Mouse (Mus musculus) forebrain, embryonic 16.5 days (tissue): Measurements from ENCODE around the gene Gde1. TPM values are rescaled to one million over a fixed set of nuclear protein-coding genes. Genes with fewer than 3 reads are reported as not detected.
A peak's percentile ranks its signal among the peaks of the same experiment; 100 is the strongest.

ENCODE experiments used
- ATAC-seq: fragments of 200-750 bp; cut with Nextera tagmentation; 2 replicates; pipeline ENCODE4 v1.8.0; 2017; ENCODE audit warnings: mild to moderate bottlenecking, moderate library complexity
- H3K27ac ChIP-seq: fragments of 300-500 bp; sonication (generic); 2 replicates; pipeline ENCODE4 v1.5.1; 2014; ENCODE audit warnings: low read length, control low read depth
- H3K27me3 ChIP-seq: fragments of 300-500 bp; sonication (generic); replicated peaks from 2 replicates; pipeline ENCODE4 v1.6.1; 2014; ENCODE audit warnings: low read length; ENCODE audit not compliant: control insufficient read depth, insufficient read depth
- H3K36me3 ChIP-seq: fragments of 300-500 bp; sonication (generic); 2 replicates; pipeline ENCODE4 v1.6.1; 2014; ENCODE audit not compliant: control insufficient read depth, insufficient read depth
- H3K4me1 ChIP-seq: fragments of 300-500 bp; sonication (generic); replicated peaks from 2 replicates; pipeline ENCODE4 v1.6.1; 2014; ENCODE audit warnings: low read length; ENCODE audit not compliant: control insufficient read depth, insufficient read depth
- H3K4me2 ChIP-seq: fragments of 300-500 bp; sonication (generic); 2 replicates; pipeline ENCODE4 v1.6.1; 2014; ENCODE audit warnings: mild to moderate bottlenecking, low read length, control low read depth
- H3K4me3 ChIP-seq: fragments of 300-500 bp; sonication (generic); replicated peaks from 2 replicates; pipeline ENCODE4 v1.5.1; 2014; ENCODE audit warnings: mild to moderate bottlenecking, low read length, control low read depth
- H3K9ac ChIP-seq: fragments of 300-500 bp; sonication (generic); replicated peaks from 2 replicates; pipeline ENCODE4 v1.6.1; 2014; ENCODE audit warnings: low read depth, low read length, control low read depth
- H3K9me3 ChIP-seq: fragments of 300-500 bp; sonication (generic); 2 replicates; pipeline ENCODE4 v1.6.1; 2016; ENCODE audit warnings: low read length; ENCODE audit not compliant: control insufficient read depth
- WGBS: fragments of 180-500 bp; shearing (Covaris S2); extraction: QIAGEN DNeasy Blood & Tissue Kit; methylation state at CpG from one replicate; pipeline ENCODE4 v1.1.7; 2014; 5-methylcytosine and 5-hydroxymethylcytosine counted together
- polyA plus RNA-seq: library from polyadenylated mRNA; unstranded; fragments of >200 nt; fragmentation: Nextera tagmentation; extraction: Ambion mirVana; gene quantifications from 2 replicates; pipeline ENCODE4 v1.2.1, GENCODE M21; 2015

Gde1 gene
- polyA plus RNA-seq, 1 experiment from 2014 or later: 174 TPM

DNA sequence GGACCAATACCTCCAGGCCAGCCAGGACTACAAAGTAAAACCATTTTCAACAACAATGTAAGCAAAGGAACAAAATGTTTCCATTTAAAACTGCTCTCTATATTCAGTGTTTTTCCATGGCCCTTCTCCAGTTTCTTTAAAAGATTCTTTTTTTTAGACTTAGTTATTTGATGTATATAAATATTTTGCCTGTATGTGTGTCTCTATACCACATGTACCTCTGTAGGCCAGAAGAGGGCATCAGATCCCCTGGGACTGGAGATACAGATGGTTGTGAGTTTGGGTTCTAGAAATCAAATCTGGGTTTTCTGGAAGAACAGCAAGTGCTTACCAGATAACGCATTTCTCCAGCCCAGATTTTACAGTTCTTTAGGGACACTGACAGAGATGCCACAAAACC, 33.2 kb upstream of the Gde1 start:
- ATAC-seq: no peak
- 68% methylated on average over 1 of the region's 1 CpGs for WGBS
- H3K4me3 ChIP-seq: no peak overlapping the region

DNA sequence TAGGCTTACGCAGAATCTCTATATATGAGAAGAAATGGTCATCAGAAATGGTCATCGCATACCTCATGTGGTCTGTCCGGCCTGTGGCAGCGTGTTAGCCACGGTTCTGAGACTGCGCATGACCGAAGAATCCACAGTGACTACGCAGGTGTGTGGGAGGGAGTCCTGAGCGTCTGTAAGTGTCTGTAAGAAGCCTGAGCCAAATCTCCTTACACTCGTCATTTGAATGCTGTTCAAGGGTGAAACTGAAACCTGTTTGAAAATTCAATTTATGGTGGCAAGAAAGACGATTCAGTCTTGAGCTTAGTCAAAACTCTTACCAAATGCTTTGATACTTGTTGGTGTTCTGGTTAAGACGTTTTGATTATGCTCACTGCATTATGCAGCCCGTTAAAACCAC, 27.6 kb upstream of the Gde1 start:
- H3K9me3 ChIP-seq: no peaks in the 10 kb centered on the region
- no peak overlapping the region for H3K27ac ChIP-seq
- 87% methylated on average over 13 of the region's 13 CpGs for WGBS
- ATAC-seq: no peak
- no peaks in the 10 kb centered on the region for H3K27me3 ChIP-seq
- no peak overlapping the region for H3K9ac ChIP-seq
- peaks cover 25% of the 10 kb centered on the region for H3K36me3 ChIP-seq
- no peak overlapping the region for H3K4me3 ChIP-seq
- H3K4me2 ChIP-seq: no peak overlapping the region
- no peaks in the 10 kb centered on the region for H3K4me1 ChIP-seq

More for the DNA sequence above, 33.2 kb upstream of the Gde1 start:
- no peak overlapping the region for H3K4me2 ChIP-seq
- no peaks in the 10 kb centered on the region for H3K27me3 ChIP-seq
- peaks cover 12% of the 10 kb centered on the region for H3K36me3 ChIP-seq
- peaks cover 14% of the 10 kb centered on the region for H3K4me1 ChIP-seq
- no peak overlapping the region for H3K27ac ChIP-seq
- no peak overlapping the region for H3K9ac ChIP-seq
- H3K9me3 ChIP-seq: no peaks in the 10 kb centered on the region

DNA sequence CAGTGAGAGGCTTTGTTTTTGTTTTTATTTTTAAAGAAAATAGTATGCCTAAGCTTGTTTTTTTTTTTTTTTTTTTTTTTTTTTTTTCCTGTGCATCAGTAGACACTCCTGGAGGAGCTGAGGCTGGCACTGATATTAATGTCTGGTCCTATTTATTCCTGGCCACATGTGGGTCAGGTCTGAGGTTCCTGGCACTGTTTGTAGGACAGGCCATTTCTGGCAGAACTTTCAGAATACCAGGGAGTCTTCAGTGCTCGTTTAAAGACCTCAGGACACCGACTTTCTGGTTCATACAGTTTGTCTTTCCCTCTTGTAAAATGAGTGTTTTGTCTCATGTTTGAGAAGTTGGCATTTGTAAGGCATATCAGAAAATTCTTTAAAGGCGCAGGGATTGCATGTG, 26.2 kb upstream of the Gde1 start:
- H3K4me3 ChIP-seq: no peak overlapping the region
- WGBS: 94% methylated on average over 3 of the region's 3 CpGs
- no peak for ATAC-seq
- H3K4me2 ChIP-seq: no peak overlapping the region
- no peaks in the 10 kb centered on the region for H3K9me3 ChIP-seq
- H3K4me1 ChIP-seq: no peaks in the 10 kb centered on the region
- H3K27ac ChIP-seq: no peak overlapping the region
- no peaks in the 10 kb centered on the region for H3K27me3 ChIP-seq
- peaks cover 23% of the 10 kb centered on the region for H3K36me3 ChIP-seq
- no peak overlapping the region for H3K9ac ChIP-seq

DNA sequence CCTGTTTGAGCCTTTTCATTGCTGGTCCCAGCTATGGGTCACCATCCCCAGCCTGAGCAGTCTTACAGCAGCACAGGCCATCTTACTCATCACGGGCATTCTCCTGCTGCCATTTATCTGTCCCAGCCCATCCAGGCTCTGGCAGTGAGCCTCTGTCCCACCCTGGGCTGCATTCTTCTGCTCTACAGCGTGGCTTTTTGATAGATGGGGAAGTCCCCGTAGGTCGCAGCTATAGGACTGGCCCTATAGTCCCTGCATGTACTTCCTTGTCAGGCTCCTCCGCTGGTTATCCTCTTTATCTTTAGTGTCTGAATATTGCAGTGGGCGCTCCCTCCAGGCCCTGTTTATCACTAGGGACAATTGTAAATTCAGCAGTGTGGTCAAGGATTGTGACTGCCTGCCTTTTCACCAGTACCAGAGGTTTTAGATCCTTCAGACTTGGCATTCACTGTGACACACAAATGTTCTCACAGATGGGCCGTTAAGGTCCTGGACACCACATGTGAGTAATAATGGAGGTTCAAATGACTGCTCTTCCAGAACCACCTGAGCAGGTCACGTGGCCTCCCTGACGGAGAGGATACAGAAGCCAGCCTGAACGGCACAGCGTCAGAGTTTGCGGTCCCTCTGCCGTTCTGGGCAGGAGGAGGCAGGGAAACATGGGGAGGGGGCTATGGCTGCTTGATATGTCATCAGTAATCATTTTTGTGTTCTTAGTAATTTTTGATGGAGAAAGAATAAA, 23.4 kb upstream of the Gde1 start:
- no peak overlapping the region for H3K27ac ChIP-seq
- H3K36me3 ChIP-seq: peaks cover 17% of the 10 kb centered on the region
- H3K9me3 ChIP-seq: no peaks in the 10 kb centered on the region
- WGBS: 95% methylated on average over 13 of the region's 13 CpGs
- ATAC-seq: no peak
- H3K4me1 ChIP-seq: no peaks in the 10 kb centered on the region
- H3K27me3 ChIP-seq: no peaks in the 10 kb centered on the region
- no peak overlapping the region for H3K4me3 ChIP-seq
- H3K9ac ChIP-seq: no peak overlapping the region
- H3K4me2 ChIP-seq: no peak overlapping the region

DNA sequence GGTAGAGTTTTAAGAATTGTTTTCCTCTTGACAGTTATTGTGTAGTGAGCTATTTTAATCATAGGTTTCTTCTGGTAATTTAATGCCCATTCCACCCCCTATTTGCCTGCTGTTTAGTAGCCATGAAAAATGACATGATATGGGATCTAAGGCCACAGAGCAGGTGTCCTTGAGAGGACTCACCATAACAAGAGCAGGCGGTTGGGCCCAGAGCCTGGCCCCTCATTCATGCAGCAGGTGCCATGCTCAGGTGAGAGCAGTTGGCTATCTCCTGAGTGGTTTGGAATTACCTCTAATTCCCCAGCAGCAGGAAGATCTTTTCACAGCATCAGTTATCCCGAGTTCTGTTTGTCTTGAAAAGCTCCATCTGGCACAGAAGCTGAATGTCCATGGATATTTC, 19.9 kb upstream of the Gde1 start:
- no peak overlapping the region for H3K9ac ChIP-seq
- H3K27ac ChIP-seq: no peak overlapping the region
- no peaks in the 10 kb centered on the region for H3K9me3 ChIP-seq
- no peak for ATAC-seq
- no peak overlapping the region for H3K4me2 ChIP-seq
- H3K4me3 ChIP-seq: no peak overlapping the region
- 91% methylated on average over 2 of the region's 2 CpGs for WGBS
- H3K36me3 ChIP-seq: peaks cover 16% of the 10 kb centered on the region
- no peaks in the 10 kb centered on the region for H3K4me1 ChIP-seq
- H3K27me3 ChIP-seq: no peaks in the 10 kb centered on the region

DNA sequence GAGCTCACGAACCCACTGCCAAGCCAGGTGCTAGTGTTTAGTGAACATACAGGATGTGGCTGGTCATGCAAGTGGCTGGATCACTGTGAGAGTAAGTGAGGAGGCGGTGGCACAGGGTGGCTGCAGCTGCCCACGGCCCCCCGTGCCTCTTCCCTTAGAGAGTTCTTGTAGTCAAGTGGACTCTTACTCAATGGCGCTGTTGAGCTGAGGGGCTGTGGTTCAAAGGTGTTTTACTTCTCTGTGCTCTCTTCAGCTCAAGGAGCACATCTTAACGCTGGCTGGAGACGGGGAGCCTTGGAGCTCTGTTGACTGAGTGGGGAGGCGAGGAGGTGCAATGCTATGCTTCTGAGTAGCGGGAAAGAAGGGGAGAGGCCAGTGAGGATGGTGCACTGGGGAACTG, 18.3 kb upstream of the Gde1 start:
- H3K9ac ChIP-seq: no peak overlapping the region
- ATAC-seq: no peak
- H3K27ac ChIP-seq: no peak overlapping the region
- no peak overlapping the region for H3K4me3 ChIP-seq
- 90% methylated on average over 9 of the region's 9 CpGs for WGBS
- H3K9me3 ChIP-seq: no peaks in the 10 kb centered on the region
- no peaks in the 10 kb centered on the region for H3K27me3 ChIP-seq
- H3K36me3 ChIP-seq: peaks cover 18% of the 10 kb centered on the region
- H3K4me2 ChIP-seq: no peak overlapping the region
- no peaks in the 10 kb centered on the region for H3K4me1 ChIP-seq

DNA sequence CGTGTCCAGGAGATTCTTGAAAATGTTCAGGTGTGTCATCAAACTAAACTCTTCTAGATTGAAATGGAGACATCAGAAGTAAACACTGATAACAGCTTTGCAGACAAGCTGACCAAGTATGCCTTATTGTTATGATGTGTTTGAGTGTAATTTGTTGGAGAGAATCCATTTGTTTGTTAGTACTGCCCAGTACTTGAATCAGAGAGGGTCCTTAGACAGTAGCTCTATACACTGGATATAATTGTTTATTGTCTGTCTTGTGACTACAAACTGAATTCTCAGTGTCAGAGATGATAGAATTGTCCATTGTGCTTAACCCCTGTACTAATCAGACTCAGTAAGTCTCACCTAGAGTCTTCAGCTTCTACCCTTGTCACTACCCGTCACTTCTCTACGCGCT, 12.5 kb upstream of the Gde1 start:
- H3K4me1 ChIP-seq: peaks cover 12% of the 10 kb centered on the region
- H3K9ac ChIP-seq: no peak overlapping the region
- no peak overlapping the region for H3K27ac ChIP-seq
- 95% methylated on average over 4 of the region's 4 CpGs for WGBS
- no peak overlapping the region for H3K4me3 ChIP-seq
- no peak for ATAC-seq
- H3K36me3 ChIP-seq: peaks cover 14% of the 10 kb centered on the region; the same call in 1 of the 2 replicates
- no peaks in the 10 kb centered on the region for H3K27me3 ChIP-seq
- no peaks in the 10 kb centered on the region for H3K9me3 ChIP-seq
- H3K4me2 ChIP-seq: no peak overlapping the region

DNA sequence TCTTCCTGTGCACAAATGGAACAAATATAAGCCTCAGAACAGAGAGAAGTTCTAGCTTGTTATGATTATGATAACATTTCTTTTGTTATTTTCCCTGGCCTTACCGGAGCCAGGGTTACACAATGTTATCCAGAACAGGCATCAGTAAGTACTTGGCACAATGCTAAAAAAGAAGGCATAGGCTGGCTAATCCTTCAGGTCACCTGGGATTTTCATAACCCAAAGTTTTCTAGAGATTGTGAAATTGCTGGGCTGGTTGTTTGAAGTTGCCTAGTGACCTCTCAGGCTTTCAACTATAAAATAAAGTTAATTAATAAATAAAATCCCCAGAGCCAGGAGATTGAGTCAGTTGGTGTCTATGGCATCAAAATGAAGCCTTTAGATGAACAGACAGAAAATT, 9.3 kb upstream of the Gde1 start:
- Histone ChIP-seq H3K27ac (no peak overlapping the region), H3K4me2 (no peak overlapping the region), H3K27me3 (no peaks in the 10 kb centered on the region), H3K36me3 (peaks cover 5% of the 10 kb centered on the region; the same call in 1 of the 2 replicates), H3K9ac (no peak overlapping the region), H3K4me1 (peaks cover 14% of the 10 kb centered on the region), H3K9me3 (no peaks in the 10 kb centered on the region), H3K4me3 (no peak overlapping the region)
- WGBS: 95% methylated on average over 1 of the region's 1 CpGs
- no peak for ATAC-seq

DNA sequence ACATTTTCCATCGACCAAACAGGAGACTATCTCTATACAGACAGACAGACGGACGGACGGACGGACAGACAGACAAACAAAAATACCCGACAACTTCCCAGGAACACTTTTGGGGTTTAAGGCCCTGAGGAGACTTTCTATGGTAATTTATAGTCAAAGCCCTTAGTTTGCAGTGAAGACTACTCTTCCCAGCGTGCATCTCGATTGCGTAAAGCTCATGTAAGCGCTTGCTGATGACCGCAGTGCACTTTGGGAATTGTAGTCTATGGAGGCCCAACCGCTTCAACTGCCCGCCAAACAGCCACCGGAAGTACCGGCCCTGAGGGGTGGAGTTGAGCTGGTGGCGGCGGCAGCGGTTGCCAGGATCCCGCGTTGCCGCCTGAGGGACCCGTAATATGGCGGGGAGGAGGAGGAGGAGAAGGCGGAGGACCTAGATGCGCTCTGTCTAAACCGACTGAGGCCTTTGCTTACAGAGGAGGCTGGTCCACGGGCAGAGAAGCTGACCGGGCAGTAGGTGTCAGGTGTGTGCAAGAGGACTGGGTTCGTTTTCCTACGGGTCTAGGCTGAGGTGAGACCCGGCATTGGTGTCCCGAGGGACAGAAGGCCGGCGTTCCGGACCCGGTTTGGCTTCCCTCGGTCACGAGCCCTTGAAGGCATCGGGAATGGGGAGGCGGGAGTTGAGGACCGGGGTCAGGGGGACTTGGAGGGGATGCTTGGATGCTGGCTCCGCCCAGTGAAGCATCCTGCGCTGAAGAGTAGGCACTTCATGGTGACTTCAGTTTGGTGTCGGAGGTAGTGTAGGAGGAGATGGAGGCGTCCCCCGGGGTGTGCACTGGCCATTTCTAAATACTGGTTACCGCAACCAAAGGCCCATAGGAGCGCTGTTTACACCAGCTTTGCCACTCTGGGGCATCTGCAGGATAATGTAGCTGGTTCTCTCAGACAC, 6.9 kb upstream of the Gde1 start, which contains the start of gene Ccp110:
Gene Ccp110, plus strand, starts transcription at position 325 of the 946 bp plus-strand sequence.
- Histone ChIP-seq H3K27me3 (no peaks in the 10 kb centered on the region), H3K9ac (peak within 1 kb of the TSS; percentile 69), H3K4me1 (peaks cover 14% of the 10 kb centered on the region), H3K9me3 (no peaks in the 10 kb centered on the region), H3K4me2 (peak within 1 kb of the TSS; percentile 65), H3K36me3 (no peaks in the 10 kb centered on the region), H3K27ac (peak within 1 kb of the TSS; percentile 47), H3K4me3 (peak within 1 kb of the TSS; percentile 63)
- WGBS: under 1% methylated on average over 48 of the region's 48 CpGs
- ATAC-seq: peak; percentile 99
